Mouse (Mus musculus): Measurements from ENCODE around the gene Fundc1. TPM values are rescaled to one million over a fixed set of nuclear protein-coding genes. Genes with fewer than 3 reads are reported as not detected.

Gene Fundc1
- 55.0 TPM for polyA plus RNA-seq (2017; shearing (Covaris generic))

DNA sequence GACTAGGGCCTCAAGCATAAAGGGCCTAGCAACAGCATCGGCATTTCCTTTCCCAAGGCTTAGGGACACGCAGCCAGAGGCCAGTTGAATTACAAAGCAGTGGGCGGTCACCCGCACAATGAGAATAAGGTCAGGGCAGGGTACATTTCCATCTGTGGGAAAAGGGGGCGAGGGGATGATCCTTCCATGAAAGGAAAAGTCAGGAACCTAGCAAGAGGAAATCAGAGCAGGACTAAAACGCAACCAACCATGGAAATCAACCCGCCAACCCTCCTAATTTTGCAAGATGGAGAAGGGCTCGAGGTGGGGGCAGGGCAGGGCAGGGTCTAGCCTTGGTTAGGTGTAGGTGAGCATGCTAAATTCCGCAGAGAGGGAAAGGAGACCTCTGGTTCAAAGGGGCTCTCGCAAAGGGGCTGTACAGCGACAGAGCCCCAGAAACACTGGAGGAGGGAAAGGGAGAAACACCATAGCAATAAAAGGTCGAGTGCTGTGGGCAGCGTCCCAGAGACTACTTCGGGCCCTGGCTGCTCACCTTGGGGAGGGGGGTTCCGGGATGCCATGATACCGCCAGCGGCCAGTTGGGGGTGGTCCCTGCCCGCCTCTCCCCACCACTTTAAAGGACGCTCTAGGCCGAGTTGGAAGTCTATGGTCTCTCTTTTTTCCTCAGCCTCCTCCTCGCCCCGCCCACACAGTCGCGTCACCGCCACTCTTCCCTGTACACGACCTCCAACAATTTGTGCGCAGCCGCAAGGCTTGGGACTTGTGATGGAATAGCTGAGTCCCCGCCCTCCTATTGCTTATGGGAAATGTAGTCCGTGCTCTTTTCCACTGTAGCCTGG, at the start of gene Fundc1:
TSS of gene Fundc1 (minus strand) at position 705 of the 839 bp plus-strand sequence.

Data from CD4-positive, CD25-positive, alpha-beta regulatory T cell (primary cell).